Mouse (Mus musculus): ENCODE measurements around the gene Ccdc142. TPM values are rescaled to one million over a fixed set of nuclear protein-coding genes. Genes with fewer than 3 reads are reported as not detected.

Ccdc142 gene
- total RNA-seq, 1 experiment: 4.6 TPM

DNA sequence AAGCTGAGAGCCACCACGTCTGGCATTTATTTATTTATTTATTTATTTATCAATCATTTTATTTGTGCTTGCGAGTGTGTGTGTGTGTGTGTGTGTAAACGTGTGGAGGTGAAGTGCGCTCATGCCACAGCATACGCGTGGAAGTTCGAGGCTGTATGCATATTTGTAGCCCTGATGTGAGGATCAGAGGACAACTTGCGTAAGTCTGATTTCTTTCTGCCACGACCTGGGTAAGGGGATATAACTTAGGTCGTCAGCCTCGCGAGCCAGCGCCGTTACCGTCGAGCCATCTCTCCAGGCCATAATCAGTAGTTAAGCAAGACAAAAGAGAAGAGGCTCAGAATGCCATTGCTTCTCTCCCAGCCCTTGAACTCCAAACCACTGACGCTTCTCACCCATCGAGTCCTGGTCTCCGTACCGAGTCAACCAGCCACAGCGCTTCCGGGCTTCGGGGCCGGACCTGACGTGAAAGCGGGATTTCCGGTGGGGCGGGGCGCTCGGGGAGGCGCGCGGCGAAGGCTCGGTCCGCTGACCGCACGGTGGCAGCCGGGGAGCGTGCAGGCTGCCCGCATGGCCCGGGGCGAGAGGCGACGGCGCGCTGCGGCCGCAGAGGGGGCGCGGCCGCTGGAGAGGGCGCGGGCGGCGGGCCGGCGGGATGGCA lies 13.7 kb downstream of the Ccdc142 start, which contains the start of gene Mogs:
Gene Mogs (plus strand): TSS at position 486 of the 661 bp plus-strand sequence.
- DNase-seq (ENCODE audit: low read depth, low spot score): no peak
- in situ Hi-C loops (cut with MboI; ENCODE audit: low sequenced_read_pairs in 2 of 2, unreplicated experiment in 2 of 2): no loop called here
- H3K36me3 ChIP-seq (ENCODE audit: control insufficient read depth, insufficient read depth, low read length, poor library complexity, severe bottlenecking): peaks cover 4% of the 10 kb centered on the region; the same call in 1 of the 2 replicates
- H3K4me1 ChIP-seq (ENCODE audit: control insufficient read depth in 2 of 2, insufficient read depth in 2 of 2, low read length in 2 of 2, poor library complexity in 1 of 2): peaks cover 0 to 3% of the 10 kb centered on the region in 2 experiments; a peak in 2 of 4 replicates
- peak within 1 kb of the TSS; percentile 85 to 99 for H3K4me3 ChIP-seq (ENCODE audit: insufficient read depth in 1 of 2, low read depth in 1 of 2, low read length in 2 of 2, poor library complexity in 1 of 2, severe bottlenecking in 1 of 2)
- no peaks in the 10 kb centered on the region for H3K9me3 ChIP-seq (ENCODE audit: control insufficient read depth, insufficient read depth, low read depth, low read length)
- H3K27ac ChIP-seq (ENCODE audit: insufficient read depth, low read depth, low read length, poor library complexity, severe bottlenecking): no peak within 1 kb of the TSS
- H3K9ac ChIP-seq (ENCODE audit: insufficient read depth, low read depth, low read length, poor library complexity, severe bottlenecking): peak within 1 kb of the TSS; percentile 82
- TF ChIP-seq CHD2 (IDR thresholded peaks at IDR 0.05; ENCODE audit: low read depth, low read length) (no peak), HCFC1 (IDR thresholded peaks at IDR 0.05; ENCODE audit: borderline replicate concordance, insufficient read depth, low read length) (no peak), ZC3H11A (IDR thresholded peaks at IDR 0.05; ENCODE audit: borderline replicate concordance, low read depth, low read length) (no peak), MAFK (IDR thresholded peaks at IDR 0.05; ENCODE audit: insufficient read depth, low read depth, low read length) (no peak), ZNF384 (IDR thresholded peaks at IDR 0.05; ENCODE audit: low read depth, low read length) (no peak)

DNA sequence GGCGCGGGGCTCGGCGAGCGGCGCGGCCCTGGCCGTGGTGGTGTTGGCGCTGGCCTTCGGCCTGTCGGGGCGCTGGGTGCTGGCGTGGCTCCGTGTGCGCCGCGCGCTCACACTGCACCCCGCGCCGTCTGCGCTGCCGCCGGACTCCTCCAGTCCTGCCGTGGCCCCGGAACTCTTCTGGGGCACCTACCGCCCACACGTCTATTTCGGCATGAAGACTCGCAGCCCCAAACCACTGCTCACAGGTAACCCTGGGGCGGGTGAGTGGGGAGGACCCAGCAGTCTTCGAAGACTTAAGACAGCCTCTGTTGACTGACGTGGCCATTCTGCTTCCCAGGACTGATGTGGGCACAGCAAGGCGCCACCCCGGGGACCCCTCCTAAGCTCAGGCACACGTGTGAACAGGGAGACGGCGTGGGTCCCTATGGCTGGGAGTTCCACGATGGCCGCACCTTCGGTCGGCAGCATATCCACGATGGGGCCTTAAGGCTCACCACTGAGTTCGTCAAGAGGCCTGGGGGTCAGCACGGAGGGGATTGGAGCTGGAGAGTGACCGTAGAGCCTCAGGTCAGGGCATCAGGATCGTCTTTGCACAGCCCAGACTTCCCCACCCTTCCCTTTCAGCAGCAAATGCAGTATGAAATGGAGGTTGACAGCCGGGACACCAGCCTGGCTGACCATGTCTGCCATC lies 14.4 kb downstream of the Ccdc142 start:
- TF ChIP-seq ZNF384 (IDR thresholded peaks at IDR 0.05; ENCODE audit: low read depth, low read length) (no peak), ZC3H11A (IDR thresholded peaks at IDR 0.05; ENCODE audit: borderline replicate concordance, low read depth, low read length) (no peak), HCFC1 (IDR thresholded peaks at IDR 0.05; ENCODE audit: borderline replicate concordance, insufficient read depth, low read length) (peak; percentile 15; the same call in 1 of the 2 replicates)
- peak overlapping the region; percentile 85 to 99 for H3K4me3 ChIP-seq (ENCODE audit: insufficient read depth in 1 of 2, low read depth in 1 of 2, low read length in 2 of 2, poor library complexity in 1 of 2, severe bottlenecking in 1 of 2)
- peaks cover 0 to 3% of the 10 kb centered on the region in 2 experiments; a peak in 2 of 4 replicates for H3K4me1 ChIP-seq (ENCODE audit: control insufficient read depth in 2 of 2, insufficient read depth in 2 of 2, low read length in 2 of 2, poor library complexity in 1 of 2)
- H3K36me3 ChIP-seq (ENCODE audit: control insufficient read depth, insufficient read depth, low read length, poor library complexity, severe bottlenecking): peaks cover 4% of the 10 kb centered on the region; the same call in 1 of the 2 replicates
- no peak overlapping the region for H3K27ac ChIP-seq (ENCODE audit: insufficient read depth, low read depth, low read length, poor library complexity, severe bottlenecking)
- DNase-seq (ENCODE audit: low read depth, low spot score): no peak
- H3K9me3 ChIP-seq (ENCODE audit: control insufficient read depth, insufficient read depth, low read depth, low read length): no peaks in the 10 kb centered on the region
- peak overlapping the region; percentile 82 for H3K9ac ChIP-seq (ENCODE audit: insufficient read depth, low read depth, low read length, poor library complexity, severe bottlenecking)
- in situ Hi-C loops (cut with MboI; ENCODE audit: low sequenced_read_pairs in 2 of 2, unreplicated experiment in 2 of 2): no loop called here

DNA sequence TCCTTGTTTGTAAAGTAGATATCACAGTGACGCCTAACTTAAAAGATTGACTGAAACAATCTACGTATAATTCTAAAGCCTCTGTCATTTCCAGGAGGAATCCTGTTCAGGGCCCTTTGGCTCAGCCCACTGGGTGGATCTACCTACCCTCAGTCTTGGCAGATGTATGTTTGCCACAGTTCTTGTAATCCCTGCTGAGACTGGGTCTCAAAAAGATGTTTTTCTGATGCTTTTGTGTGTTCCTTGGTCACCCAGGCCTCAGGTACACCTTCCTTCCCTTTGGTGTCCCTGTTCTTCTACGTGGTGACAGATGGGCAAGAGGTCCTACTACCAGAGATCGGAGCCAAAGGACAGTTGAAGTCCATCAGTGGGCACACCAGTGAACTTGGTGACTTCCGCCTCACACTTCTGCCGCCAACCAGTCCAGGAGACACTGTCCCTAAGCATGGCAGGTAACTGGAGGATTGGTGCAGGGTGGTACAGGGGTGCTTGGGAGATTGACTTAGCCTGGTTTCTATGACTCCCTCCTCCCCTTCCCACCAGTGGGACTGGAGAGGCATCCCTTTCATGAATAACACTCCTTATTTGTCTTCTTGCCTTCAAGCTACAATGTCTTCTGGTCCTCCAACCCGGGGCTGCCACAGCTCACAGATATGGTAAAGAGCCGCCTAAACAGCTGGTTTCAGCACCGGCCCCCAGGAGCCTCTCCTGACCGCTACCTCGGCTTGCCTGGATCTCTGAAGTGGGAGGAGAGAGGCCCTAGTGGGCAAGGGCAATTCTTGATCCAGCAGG lies 15.2 kb downstream of the Ccdc142 start:
- no peak overlapping the region for H3K9ac ChIP-seq (ENCODE audit: insufficient read depth, low read depth, low read length, poor library complexity, severe bottlenecking)
- TF ChIP-seq ZC3H11A (IDR thresholded peaks at IDR 0.05; ENCODE audit: borderline replicate concordance, low read depth, low read length): no peak
- no peak for TF ChIP-seq ZNF384 (IDR thresholded peaks at IDR 0.05; ENCODE audit: low read depth, low read length)
- no peak for TF ChIP-seq HCFC1 (IDR thresholded peaks at IDR 0.05; ENCODE audit: borderline replicate concordance, insufficient read depth, low read length)
- TF ChIP-seq MAFK (IDR thresholded peaks at IDR 0.05; ENCODE audit: insufficient read depth, low read depth, low read length): no peak
- no peak for TF ChIP-seq CHD2 (IDR thresholded peaks at IDR 0.05; ENCODE audit: low read depth, low read length)
- H3K9me3 ChIP-seq (ENCODE audit: control insufficient read depth, insufficient read depth, low read depth, low read length): no peaks in the 10 kb centered on the region
- peaks cover 4% of the 10 kb centered on the region; the same call in 1 of the 2 replicates for H3K36me3 ChIP-seq (ENCODE audit: control insufficient read depth, insufficient read depth, low read length, poor library complexity, severe bottlenecking)
- DNase-seq (ENCODE audit: low read depth, low spot score): no peak
- no peak overlapping the region for H3K27ac ChIP-seq (ENCODE audit: insufficient read depth, low read depth, low read length, poor library complexity, severe bottlenecking)
- H3K4me1 ChIP-seq (ENCODE audit: control insufficient read depth in 2 of 2, insufficient read depth in 2 of 2, low read length in 2 of 2, poor library complexity in 1 of 2): peaks cover 0 to 3% of the 10 kb centered on the region in 2 experiments; a peak in 2 of 4 replicates
- in situ Hi-C loops (cut with MboI; ENCODE audit: low sequenced_read_pairs in 2 of 2, unreplicated experiment in 2 of 2): no loop called here
- H3K4me3 ChIP-seq (ENCODE audit: insufficient read depth in 1 of 2, low read depth in 1 of 2, low read length in 2 of 2, poor library complexity in 1 of 2, severe bottlenecking in 1 of 2): peak overlapping the region; percentile 85 to 99; a peak in 3 of 4 replicates

DNA sequence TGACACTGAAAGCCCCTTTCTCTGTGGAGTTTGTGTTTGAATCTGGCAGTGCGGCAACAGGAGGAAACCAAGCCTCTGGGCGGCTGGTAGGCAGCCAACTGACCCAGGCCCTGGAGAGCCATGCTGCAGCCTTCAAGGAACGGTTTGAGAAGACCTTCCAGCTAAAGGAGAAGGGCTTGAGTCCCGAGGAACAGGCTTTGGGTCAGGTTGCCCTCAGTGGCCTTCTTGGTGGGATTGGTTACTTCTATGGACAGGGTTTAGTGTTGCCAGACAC lies 15.7 kb downstream of the Ccdc142 start:
- in situ Hi-C loops (cut with MboI; ENCODE audit: low sequenced_read_pairs in 2 of 2, unreplicated experiment in 2 of 2): no loop called here
- Histone ChIP-seq H3K4me3 (ENCODE audit: insufficient read depth in 1 of 2, low read depth in 1 of 2, low read length in 2 of 2, poor library complexity in 1 of 2, severe bottlenecking in 1 of 2) (no peak overlapping the region), H3K27ac (ENCODE audit: insufficient read depth, low read depth, low read length, poor library complexity, severe bottlenecking) (no peak overlapping the region), H3K9me3 (ENCODE audit: control insufficient read depth, insufficient read depth, low read depth, low read length) (no peaks in the 10 kb centered on the region), H3K36me3 (ENCODE audit: control insufficient read depth, insufficient read depth, low read length, poor library complexity, severe bottlenecking) (peaks cover 4% of the 10 kb centered on the region; the same call in 1 of the 2 replicates), H3K4me1 (ENCODE audit: control insufficient read depth in 2 of 2, insufficient read depth in 2 of 2, low read length in 2 of 2, poor library complexity in 1 of 2) (peaks cover 0 to 3% of the 10 kb centered on the region in 2 experiments; a peak in 2 of 4 replicates), H3K9ac (ENCODE audit: insufficient read depth, low read depth, low read length, poor library complexity, severe bottlenecking) (no peak overlapping the region)
- no peak for DNase-seq (ENCODE audit: low read depth, low spot score)
- TF ChIP-seq CHD2 (IDR thresholded peaks at IDR 0.05; ENCODE audit: low read depth, low read length) (no peak), MAFK (IDR thresholded peaks at IDR 0.05; ENCODE audit: insufficient read depth, low read depth, low read length) (no peak), ZNF384 (IDR thresholded peaks at IDR 0.05; ENCODE audit: low read depth, low read length) (no peak), HCFC1 (IDR thresholded peaks at IDR 0.05; ENCODE audit: borderline replicate concordance, insufficient read depth, low read length) (no peak), ZC3H11A (IDR thresholded peaks at IDR 0.05; ENCODE audit: borderline replicate concordance, low read depth, low read length) (no peak)
